Mouse (Mus musculus) heart, embryonic 13.5 days (tissue): ENCODE results near the gene Entpd8. TPM values are rescaled to one million over a fixed set of nuclear protein-coding genes. Genes with fewer than 3 reads are reported as not detected.
A peak's percentile ranks its signal among the peaks of the same experiment; 100 is the strongest.

Experiments used
- ATAC-seq: fragments of 200-750 bp; cut with Nextera tagmentation; 2 replicates; pipeline ENCODE4 v1.8.0; 2017; ENCODE audit warnings: moderate TSS enrichment; ENCODE audit not compliant: insufficient number of reproducible peaks, low FRiP score, low TSS enrichment; ENCODE audit errors: extremely low read depth
- H3K27ac ChIP-seq: fragments of 300-500 bp; sonication (generic); replicated peaks from 2 replicates; pipeline ENCODE4 v1.5.1; 2015; ENCODE audit warnings: moderate library complexity, mild to moderate bottlenecking, inconsistent platforms
- H3K27me3 ChIP-seq: fragments of 300-500 bp; sonication (generic); replicated peaks from 2 replicates; pipeline ENCODE4 v1.6.1; 2015; ENCODE audit warnings: mild to moderate bottlenecking, inconsistent platforms
- H3K36me3 ChIP-seq: fragments of 300-500 bp; sonication (generic); 2 replicates; pipeline ENCODE4 v1.6.1; 2015; ENCODE audit warnings: mild to moderate bottlenecking, inconsistent platforms
- H3K4me1 ChIP-seq: fragments of 300-500 bp; sonication (generic); 2 replicates; pipeline ENCODE4 v1.6.1; 2015; ENCODE audit warnings: inconsistent platforms
- H3K4me2 ChIP-seq: fragments of 300-500 bp; sonication (generic); 2 replicates; pipeline ENCODE4 v1.6.1; 2015; ENCODE audit warnings: inconsistent platforms, mild to moderate bottlenecking, moderate library complexity
- H3K4me3 ChIP-seq: fragments of 300-500 bp; sonication (generic); 2 replicates; pipeline ENCODE4 v1.5.1; 2015; ENCODE audit warnings: moderate library complexity, mild to moderate bottlenecking, inconsistent platforms
- H3K9ac ChIP-seq: fragments of 300-500 bp; sonication (generic); 2 replicates; pipeline ENCODE4 v1.6.1; 2015; ENCODE audit warnings: inconsistent platforms, mild to moderate bottlenecking, moderate library complexity
- H3K9me3 ChIP-seq: fragments of 300-500 bp; sonication (generic); 2 replicates; pipeline ENCODE4 v1.6.1; 2016; ENCODE audit warnings: inconsistent platforms
- WGBS: fragments of 180-500 bp; shearing (Covaris S2); methylation state at CpG from one replicate; pipeline ENCODE4 v1.1.7; 2015; ENCODE audit warnings: mixed read lengths; 5-methylcytosine and 5-hydroxymethylcytosine counted together
- polyA plus RNA-seq: library from polyadenylated mRNA; unstranded; fragments of >200 nt; fragmentation: Nextera tagmentation; extraction: Ambion mirVana; gene quantifications from 2 replicates; pipeline ENCODE4 v1.2.1, GENCODE M21; 2015

Entpd8 gene
- polyA plus RNA-seq, 1 experiment from 2014 or later, result not detected

GRCm38 (mm10) chr2:25095109-25095850 lies 15.2 kb downstream of the Entpd8 start, which contains the start of gene Noxa1:
Gene Noxa1 (minus strand): TSS chr2:25095149.
- Histone ChIP-seq H3K4me1 (peaks cover 4% of the 10 kb centered on the region; the same call in 1 of the 2 replicates), H3K9me3 (no peaks in the 10 kb centered on the region), H3K27me3 (peaks cover 61% of the 10 kb centered on the region), H3K4me2 (peak within 1 kb of the TSS; percentile 52), H3K9ac (no peak within 1 kb of the TSS), H3K36me3 (no peaks in the 10 kb centered on the region), H3K27ac (no peak within 1 kb of the TSS), H3K4me3 (peak within 1 kb of the TSS; percentile 25)
- ATAC-seq, result no peak
- 39% methylated on average over 28 of the region's 28 CpGs for WGBS

- H3K27me3 ChIP-seq, result peaks cover 49% of the 10 kb centered on the region
- WGBS, result 57% methylated on average over 3 of the region's 3 CpGs
Measured at GRCm38 (mm10) chr2:25098005-25098615, 18.0 kb downstream of the Entpd8 start.

GRCm38 (mm10) chr2:25098956-25099355 lies 18.9 kb downstream of the Entpd8 start:
- H3K4me3 ChIP-seq, result no peak overlapping the region
- no peaks in the 10 kb centered on the region for H3K36me3 ChIP-seq
- H3K4me1 ChIP-seq, result peaks cover 4% of the 10 kb centered on the region; the same call in 1 of the 2 replicates
- ATAC-seq, result no peak
- H3K27me3 ChIP-seq, result peaks cover 46% of the 10 kb centered on the region
- no peak overlapping the region for H3K4me2 ChIP-seq
- no peaks in the 10 kb centered on the region for H3K9me3 ChIP-seq
- no peak overlapping the region for H3K9ac ChIP-seq
- H3K27ac ChIP-seq, result no peak overlapping the region
- WGBS, result 46% methylated on average over 5 of the region's 5 CpGs

More at GRCm38 (mm10) chr2:25098005-25098615, 18.0 kb downstream of the Entpd8 start:
- ATAC-seq, result no peak
- Histone ChIP-seq H3K27ac (no peak overlapping the region), H3K4me1 (peaks cover 4% of the 10 kb centered on the region; the same call in 1 of the 2 replicates), H3K9me3 (no peaks in the 10 kb centered on the region), H3K4me3 (no peak overlapping the region), H3K4me2 (no peak overlapping the region), H3K36me3 (no peaks in the 10 kb centered on the region), H3K9ac (no peak overlapping the region)

DNA sequence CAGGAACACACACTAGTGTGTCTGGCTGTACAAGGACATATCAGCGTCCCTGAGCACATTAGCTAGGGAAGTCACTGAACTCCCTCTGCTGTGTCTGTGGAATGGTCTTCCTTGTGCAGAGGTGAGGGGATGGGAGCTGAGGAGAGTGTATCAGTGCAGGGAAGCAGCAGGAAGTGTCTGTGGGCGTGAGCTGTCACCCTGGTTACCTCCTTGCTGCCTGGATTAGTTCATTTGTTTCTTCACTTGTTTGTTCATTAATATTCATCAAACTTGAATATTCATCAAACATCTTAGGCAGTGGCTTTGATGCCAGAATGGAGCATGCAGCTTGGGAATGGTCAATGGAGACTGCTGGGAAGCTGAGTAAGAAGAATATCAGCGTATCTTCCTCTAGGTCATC lies 19.6 kb downstream of the Entpd8 start:
- Histone ChIP-seq H3K4me1 (peaks cover 4% of the 10 kb centered on the region; the same call in 1 of the 2 replicates), H3K36me3 (no peaks in the 10 kb centered on the region), H3K9me3 (no peaks in the 10 kb centered on the region), H3K4me3 (no peak overlapping the region), H3K9ac (no peak overlapping the region), H3K27me3 (peaks cover 39% of the 10 kb centered on the region), H3K4me2 (no peak overlapping the region), H3K27ac (no peak overlapping the region)
- ATAC-seq, result no peak
- WGBS, result 66% methylated on average over 3 of the region's 3 CpGs

DNA sequence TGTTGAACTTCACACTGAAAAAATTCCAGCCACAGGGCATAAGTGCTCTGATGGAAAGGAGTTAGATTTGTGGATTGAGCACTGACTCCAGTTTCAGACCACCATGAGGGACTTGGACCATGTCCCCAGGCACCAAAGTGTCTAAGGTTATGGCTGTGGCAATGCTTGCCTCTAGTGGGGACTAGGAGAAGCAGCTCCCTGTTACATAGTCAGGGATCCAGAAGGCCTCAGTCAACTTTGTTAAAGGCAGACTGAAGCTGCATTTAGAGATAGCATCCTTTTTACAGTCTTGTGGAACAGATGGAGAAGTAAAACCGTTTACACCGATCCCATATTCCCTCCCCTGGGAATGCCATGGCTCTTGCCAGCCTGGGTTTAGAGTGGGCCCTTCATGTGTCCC lies 24.0 kb downstream of the Entpd8 start:
- no peak for ATAC-seq
- H3K9ac ChIP-seq, result no peak overlapping the region
- H3K9me3 ChIP-seq, result no peaks in the 10 kb centered on the region
- peaks cover 25% of the 10 kb centered on the region for H3K4me1 ChIP-seq
- WGBS, result 89% methylated on average over 2 of the region's 2 CpGs
- H3K4me3 ChIP-seq, result no peak overlapping the region
- H3K36me3 ChIP-seq, result no peaks in the 10 kb centered on the region
- H3K27me3 ChIP-seq, result peaks cover 23% of the 10 kb centered on the region
- H3K27ac ChIP-seq, result no peak overlapping the region
- no peak overlapping the region for H3K4me2 ChIP-seq

GRCm38 (mm10) chr2:25106045-25106444 lies 25.9 kb downstream of the Entpd8 start:
- Histone ChIP-seq H3K4me2 (no peak overlapping the region), H3K4me3 (no peak overlapping the region), H3K27me3 (peaks cover 9% of the 10 kb centered on the region; the same call in 1 of the 2 replicates), H3K9me3 (no peaks in the 10 kb centered on the region), H3K9ac (no peak overlapping the region), H3K27ac (peak overlapping the region; percentile 70), H3K36me3 (no peaks in the 10 kb centered on the region), H3K4me1 (peaks cover 30% of the 10 kb centered on the region)
- 36% methylated on average over 3 of the region's 3 CpGs for WGBS
- ATAC-seq, result no peak

DNA sequence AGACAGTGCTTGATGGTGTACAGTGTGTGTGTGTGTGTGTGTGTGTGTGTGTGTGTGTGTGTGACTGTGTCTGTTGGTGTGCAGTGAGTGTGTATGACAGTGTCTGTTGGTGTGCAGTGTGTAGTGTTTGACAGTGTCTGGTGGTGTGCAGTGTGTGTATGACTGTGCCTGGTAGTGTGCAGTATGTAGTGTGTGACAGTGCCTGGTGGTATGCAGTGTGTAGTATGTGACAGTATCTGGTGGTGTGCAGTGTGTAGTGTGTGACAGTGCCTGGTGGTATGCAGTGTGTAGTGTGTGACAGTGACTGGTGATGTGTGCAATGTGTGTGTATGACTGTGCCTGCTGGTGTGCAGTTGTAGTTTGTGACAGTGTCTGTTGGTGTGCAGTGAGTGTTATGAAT lies 29.4 kb downstream of the Entpd8 start:
- Histone ChIP-seq H3K9ac (no peak overlapping the region), H3K27ac (no peak overlapping the region), H3K4me3 (no peak overlapping the region), H3K36me3 (no peaks in the 10 kb centered on the region), H3K4me1 (peaks cover 35% of the 10 kb centered on the region), H3K9me3 (no peaks in the 10 kb centered on the region), H3K27me3 (no peaks in the 10 kb centered on the region), H3K4me2 (no peak overlapping the region)
- no peak for ATAC-seq

GRCm38 (mm10) chr2:25110505-25111183 lies 30.5 kb downstream of the Entpd8 start:
- peak overlapping the region; percentile 81 for H3K27ac ChIP-seq
- no peak overlapping the region for H3K9ac ChIP-seq
- H3K36me3 ChIP-seq, result no peaks in the 10 kb centered on the region
- no peak overlapping the region for H3K4me2 ChIP-seq
- H3K4me1 ChIP-seq, result peaks cover 32% of the 10 kb centered on the region
- ATAC-seq, result no peak
- H3K9me3 ChIP-seq, result no peaks in the 10 kb centered on the region
- H3K4me3 ChIP-seq, result no peak overlapping the region
- H3K27me3 ChIP-seq, result no peaks in the 10 kb centered on the region

GRCm38 (mm10) chr2:25111184-25111791 lies 31.2 kb downstream of the Entpd8 start:
- peak overlapping the region; percentile 10; the same call in 1 of the 2 replicates for H3K9ac ChIP-seq
- H3K4me3 ChIP-seq, result no peak overlapping the region
- no peak overlapping the region for H3K4me2 ChIP-seq
- ATAC-seq, result no peak; the same call in 1 of the 2 replicates
- H3K27me3 ChIP-seq, result no peaks in the 10 kb centered on the region
- H3K36me3 ChIP-seq, result no peaks in the 10 kb centered on the region
- 44% methylated on average over 9 of the region's 9 CpGs for WGBS
- H3K27ac ChIP-seq, result peak overlapping the region; percentile 81
- peaks cover 27% of the 10 kb centered on the region for H3K4me1 ChIP-seq
- H3K9me3 ChIP-seq, result no peaks in the 10 kb centered on the region

- 75% methylated on average over 2 of the region's 2 CpGs for WGBS
- Histone ChIP-seq H3K27me3 (no peaks in the 10 kb centered on the region), H3K4me2 (no peak overlapping the region), H3K36me3 (no peaks in the 10 kb centered on the region), H3K9me3 (no peaks in the 10 kb centered on the region), H3K4me3 (no peak overlapping the region), H3K4me1 (peaks cover 14% of the 10 kb centered on the region), H3K27ac (no peak overlapping the region), H3K9ac (no peak overlapping the region)
- no peak for ATAC-seq
Measured at GRCm38 (mm10) chr2:25114308-25114707, 34.2 kb downstream of the Entpd8 start.

DNA sequence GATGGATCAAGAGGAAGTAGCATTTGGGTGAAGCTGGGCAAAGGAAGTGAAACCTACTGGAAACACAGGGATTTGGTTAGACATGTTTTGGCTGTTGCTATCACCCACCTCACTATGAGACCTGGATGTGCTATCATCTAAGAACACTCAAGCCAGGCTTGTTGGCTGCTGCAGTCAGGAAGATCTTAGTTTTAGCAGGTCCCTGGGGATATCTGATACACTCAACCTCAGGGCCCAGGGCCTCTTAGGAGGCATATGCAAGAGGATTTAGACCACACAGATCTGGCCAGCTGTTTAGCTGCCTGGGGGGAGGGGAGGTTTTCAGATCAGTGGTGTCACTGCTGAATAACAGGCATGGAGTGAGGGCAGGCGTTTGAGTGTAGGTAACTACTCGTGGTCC lies 35.3 kb downstream of the Entpd8 start:
- no peak for ATAC-seq
- no peak overlapping the region for H3K9ac ChIP-seq
- H3K4me1 ChIP-seq, result peaks cover 14% of the 10 kb centered on the region
- H3K4me3 ChIP-seq, result no peak overlapping the region
- H3K4me2 ChIP-seq, result no peak overlapping the region
- H3K27me3 ChIP-seq, result no peaks in the 10 kb centered on the region
- WGBS, result 28% methylated on average over 2 of the region's 2 CpGs
- no peaks in the 10 kb centered on the region for H3K9me3 ChIP-seq
- no peak overlapping the region for H3K27ac ChIP-seq
- H3K36me3 ChIP-seq, result no peaks in the 10 kb centered on the region
